Mouse (Mus musculus) neutrophil, adult 5-6 weeks (primary cell): Measurements from ENCODE around the gene Slc9a9. TPM values are rescaled to one million over a fixed set of nuclear protein-coding genes. Genes with fewer than 3 reads are reported as not detected.

ENCODE experiments used
- ATAC-seq: fragments of 151-379, 151-347 bp; 2 replicates; pipeline ENCODE4 v1.8.0; 2017; ENCODE audit warnings: mild to moderate bottlenecking, moderate TSS enrichment; ENCODE audit not compliant: insufficient number of reproducible peaks, poor library complexity, low FRiP score, severe bottlenecking; ENCODE audit errors: extremely low read depth
- total RNA-seq: library from RNA; stranded (forward); fragments of 200-1000 nt; gene quantifications from 2 replicates; pipeline ENCODE4 v1.2.3, GENCODE M21; 2017

The Slc9a9 gene
- total RNA-seq, 1 experiment from 2014 or later: 31.4 TPM

- ATAC-seq: no peak
Measured at GRCm38 (mm10) chr9:95194158-95194557, 524.4 kb downstream of the Slc9a9 start.

GRCm38 (mm10) chr9:95207661-95208060 is 538.0 kb downstream of the Slc9a9 start:
- no peak for ATAC-seq

GRCm38 (mm10) chr9:95208681-95209080 is 539.0 kb downstream of the Slc9a9 start:
- ATAC-seq: no peak

- no peak for ATAC-seq
Measured at GRCm38 (mm10) chr9:95220009-95220408, 550.3 kb downstream of the Slc9a9 start.

GRCm38 (mm10) chr9:95221310-95221709 is 551.6 kb downstream of the Slc9a9 start:
- no peak for ATAC-seq

GRCm38 (mm10) chr9:95226986-95227385 is 557.3 kb downstream of the Slc9a9 start:
- no peak for ATAC-seq

- ATAC-seq: no peak
Measured at GRCm38 (mm10) chr9:95228123-95228522, 558.4 kb downstream of the Slc9a9 start.

GRCm38 (mm10) chr9:95229147-95229546 is 559.4 kb downstream of the Slc9a9 start:
- ATAC-seq: no peak

GRCm38 (mm10) chr9:95239900-95240299 is 570.2 kb downstream of the Slc9a9 start:
- no peak for ATAC-seq

- ATAC-seq: no peak
Measured at GRCm38 (mm10) chr9:95242628-95243195, 573.0 kb downstream of the Slc9a9 start.

GRCm38 (mm10) chr9:95254162-95254561 is 584.5 kb downstream of the Slc9a9 start:
- no peak for ATAC-seq

- no peak for ATAC-seq
Measured at GRCm38 (mm10) chr9:95255844-95256243, 586.1 kb downstream of the Slc9a9 start.

- ATAC-seq: no peak
Measured at GRCm38 (mm10) chr9:95256680-95257316, 587.1 kb downstream of the Slc9a9 start.

- ATAC-seq: no peak
Measured at GRCm38 (mm10) chr9:95262851-95263250, 593.1 kb downstream of the Slc9a9 start.

- ATAC-seq: no peak
Measured at GRCm38 (mm10) chr9:95263867-95264509, 594.3 kb downstream of the Slc9a9 start.

GRCm38 (mm10) chr9:95266179-95266578 is 596.5 kb downstream of the Slc9a9 start:
- no peak for ATAC-seq

GRCm38 (mm10) chr9:95266924-95267323 is 597.2 kb downstream of the Slc9a9 start:
- ATAC-seq: no peak

GRCm38 (mm10) chr9:95279590-95280344 is 610.1 kb downstream of the Slc9a9 start:
- no peak for ATAC-seq
